Mouse (Mus musculus) C2C12 (cell line): ENCODE results near the gene Olfr1386.

Experiments
- CTCF ChIP-seq: IDR thresholded peaks from one replicate; pipeline ENCODE4 v1.5.1; 2011; ENCODE audit not compliant: control insufficient read depth, insufficient read depth, insufficient read length
- MAX ChIP-seq: IDR thresholded peaks from one replicate; pipeline ENCODE4 v1.6.1; 2011; ENCODE audit warnings: mild to moderate bottlenecking, control low read depth

GRCm38 (mm10) chr11:49429641-49430040, 35.2 kb upstream of the Olfr1386 start:
- TF ChIP-seq CTCF (no peak), MAX (no peak)
